Mouse (Mus musculus) spleen, postnatal 36 days (tissue): ENCODE measurements at regions not wholly inside any gene's neighbourhood (a gene's known extent, or its start where the extent isn't known, plus 50 kb on each side); places are given as distances from the start of the nearest gene placed in this dataset.

Experiments
- DNase-seq, 2 experiments: peaks; one replicate each; pipeline ENCODE4 v3.0.0; 2022; ENCODE audit warnings: low spot score in 2 of 2, mixed read lengths in 1 of 2

- DNase-seq = no peak
These were observed 355.3 kb downstream of the Rnd3 start for GRCm38 (mm10) chr2:50793616-50794015.

- DNase-seq = no peak
These were observed 355.8 kb downstream of the Rnd3 start for GRCm38 (mm10) chr2:50793067-50793466.

GRCm38 (mm10) chr2:50789051-50789651 lies 359.8 kb downstream of the Rnd3 start:
- no peak for DNase-seq

GRCm38 (mm10) chr2:50772101-50772500 lies 376.8 kb downstream of the Rnd3 start:
- no peak for DNase-seq

- no peak for DNase-seq
These were observed 389.9 kb downstream of the Rnd3 start for GRCm38 (mm10) chr2:50759016-50759415.

GRCm38 (mm10) chr2:50757837-50758541 lies 390.9 kb downstream of the Rnd3 start:
- DNase-seq = no peak

GRCm38 (mm10) chr2:50755616-50756450 lies 393.1 kb downstream of the Rnd3 start:
- no peak for DNase-seq

GRCm38 (mm10) chr2:50755160-50755559 lies 393.8 kb downstream of the Rnd3 start:
- DNase-seq = no peak

GRCm38 (mm10) chr2:50752408-50752807 lies 396.5 kb downstream of the Rnd3 start:
- DNase-seq = no peak

GRCm38 (mm10) chr2:50750799-50751198 lies 398.1 kb downstream of the Rnd3 start:
- no peak for DNase-seq

GRCm38 (mm10) chr2:50744625-50745214 lies 404.2 kb downstream of the Rnd3 start:
- no peak for DNase-seq

- no peak for DNase-seq
These were observed 405.1 kb downstream of the Rnd3 start for GRCm38 (mm10) chr2:50743785-50744258.

GRCm38 (mm10) chr2:50742421-50742820 lies 406.5 kb downstream of the Rnd3 start:
- DNase-seq = no peak

- no peak for DNase-seq
These were observed 407.6 kb downstream of the Rnd3 start for GRCm38 (mm10) chr2:50741337-50741736.

- DNase-seq = no peak
These were observed 409.3 kb downstream of the Rnd3 start for GRCm38 (mm10) chr2:50739599-50739979.

GRCm38 (mm10) chr2:50738936-50739598 lies 409.8 kb downstream of the Rnd3 start:
- DNase-seq = no peak

- DNase-seq = no peak
These were observed 411.2 kb downstream of the Rnd3 start for GRCm38 (mm10) chr2:50737706-50738105.

- DNase-seq = no peak
These were observed 413.9 kb downstream of the Rnd3 start for GRCm38 (mm10) chr2:50735029-50735428.

GRCm38 (mm10) chr2:50706652-50707051 lies 410.1 kb upstream of the Mmadhc start:
- no peak for DNase-seq

- no peak for DNase-seq
These were observed 407.7 kb upstream of the Mmadhc start for GRCm38 (mm10) chr2:50704297-50704696.

GRCm38 (mm10) chr2:50702584-50703450 lies 406.2 kb upstream of the Mmadhc start:
- DNase-seq = no peak
